Mouse (Mus musculus) lung, embryonic 15.5 days (tissue): ENCODE data around the gene Samhd1. TPM values are rescaled to one million over a fixed set of nuclear protein-coding genes. Genes with fewer than 3 reads are reported as not detected.
A peak's percentile ranks its signal among the peaks of the same experiment; 100 is the strongest.

Experiments
- ATAC-seq: fragments of 200-750 bp; cut with Nextera tagmentation; 2 replicates; pipeline ENCODE4 v1.8.0; 2017; ENCODE audit warnings: moderate number of reproducible peaks, borderline replicate concordance; ENCODE audit not compliant: low FRiP score, low TSS enrichment; ENCODE audit errors: extremely low read depth
- H3K27ac ChIP-seq: fragments of 300-500 bp; sonication (generic); 2 replicates; pipeline ENCODE4 v1.5.1; 2015; ENCODE audit warnings: moderate library complexity, mild to moderate bottlenecking, inconsistent platforms
- H3K27me3 ChIP-seq: fragments of 300-500 bp; sonication (generic); 2 replicates; pipeline ENCODE4 v1.6.1; 2015; ENCODE audit warnings: inconsistent platforms
- H3K36me3 ChIP-seq: fragments of 300-500 bp; sonication (generic); 2 replicates; pipeline ENCODE4 v1.6.1; 2015; ENCODE audit warnings: inconsistent platforms
- H3K4me1 ChIP-seq: fragments of 300-500 bp; sonication (generic); 2 replicates; pipeline ENCODE4 v1.6.1; 2015; ENCODE audit warnings: inconsistent platforms
- H3K4me2 ChIP-seq: fragments of 300-500 bp; sonication (generic); 2 replicates; pipeline ENCODE4 v1.6.1; 2015; ENCODE audit warnings: inconsistent platforms, mild to moderate bottlenecking, moderate library complexity
- H3K4me3 ChIP-seq: fragments of 300-500 bp; sonication (generic); 2 replicates; pipeline ENCODE4 v1.5.1; 2015; ENCODE audit warnings: mild to moderate bottlenecking, inconsistent platforms
- H3K9ac ChIP-seq: fragments of 300-500 bp; sonication (generic); 2 replicates; pipeline ENCODE4 v1.6.1; 2015; ENCODE audit warnings: inconsistent platforms
- H3K9me3 ChIP-seq: fragments of 300-500 bp; sonication (generic); 2 replicates; pipeline ENCODE4 v1.6.1; 2016; ENCODE audit warnings: inconsistent platforms
- WGBS: fragments of 180-500 bp; shearing (Covaris S2); methylation state at CpG from one replicate; pipeline ENCODE4 v1.1.7; 2015; 5-methylcytosine and 5-hydroxymethylcytosine counted together
- polyA plus RNA-seq: library from polyadenylated mRNA; unstranded; fragments of >200 nt; fragmentation: Nextera tagmentation; extraction: Ambion mirVana; gene quantifications from 2 replicates; pipeline ENCODE4 v1.2.1, GENCODE M21; 2015

Gene Samhd1
- polyA plus RNA-seq, 1 experiment from 2014 or later, result 33.1 TPM

GRCm38 (mm10) chr2:157087536-157088317, 47.3 kb downstream of the Samhd1 start:
- WGBS, result 73% methylated on average over 14 of the region's 14 CpGs
- no peak for ATAC-seq

GRCm38 (mm10) chr2:157086796-157087195, 48.3 kb downstream of the Samhd1 start, which contains the start of gene Tldc2:
Gene Tldc2, plus strand, starts transcription at chr2:157087055.
- peaks cover 16% of the 10 kb centered on the region for H3K4me1 ChIP-seq
- no peaks in the 10 kb centered on the region for H3K36me3 ChIP-seq
- 81% methylated on average over 8 of the region's 8 CpGs for WGBS
- H3K27me3 ChIP-seq, result no peaks in the 10 kb centered on the region
- H3K9ac ChIP-seq, result no peak within 1 kb of the TSS
- H3K27ac ChIP-seq, result no peak within 1 kb of the TSS
- H3K4me3 ChIP-seq, result no peak within 1 kb of the TSS
- H3K9me3 ChIP-seq, result no peaks in the 10 kb centered on the region
- ATAC-seq, result no peak
- no peak within 1 kb of the TSS for H3K4me2 ChIP-seq

More at GRCm38 (mm10) chr2:157087536-157088317, 47.3 kb downstream of the Samhd1 start:
- no peak overlapping the region for H3K4me3 ChIP-seq
- no peaks in the 10 kb centered on the region for H3K27me3 ChIP-seq
- peaks cover 19% of the 10 kb centered on the region for H3K4me1 ChIP-seq
- H3K4me2 ChIP-seq, result no peak overlapping the region
- no peak overlapping the region for H3K9ac ChIP-seq
- no peaks in the 10 kb centered on the region for H3K9me3 ChIP-seq
- no peak overlapping the region for H3K27ac ChIP-seq
- H3K36me3 ChIP-seq, result no peaks in the 10 kb centered on the region

GRCm38 (mm10) chr2:157084831-157085585, 50.1 kb downstream of the Samhd1 start:
- Histone ChIP-seq H3K27ac (no peak overlapping the region), H3K36me3 (no peaks in the 10 kb centered on the region), H3K4me3 (no peak overlapping the region), H3K4me1 (peaks cover 11% of the 10 kb centered on the region), H3K27me3 (no peaks in the 10 kb centered on the region), H3K9me3 (no peaks in the 10 kb centered on the region), H3K4me2 (no peak overlapping the region), H3K9ac (no peak overlapping the region)
- ATAC-seq, result no peak
- 72% methylated on average over 7 of the region's 7 CpGs for WGBS

GRCm38 (mm10) chr2:157081960-157082359, 53.1 kb downstream of the Samhd1 start:
- H3K27me3 ChIP-seq, result no peaks in the 10 kb centered on the region
- H3K9me3 ChIP-seq, result no peaks in the 10 kb centered on the region
- H3K27ac ChIP-seq, result no peak overlapping the region
- peaks cover 22% of the 10 kb centered on the region for H3K4me1 ChIP-seq
- no peaks in the 10 kb centered on the region for H3K36me3 ChIP-seq
- ATAC-seq, result no peak
- no peak overlapping the region for H3K4me2 ChIP-seq
- no peak overlapping the region for H3K9ac ChIP-seq
- WGBS, result 26% methylated on average over 7 of the region's 7 CpGs
- no peak overlapping the region for H3K4me3 ChIP-seq

- no peak for ATAC-seq
Observed at GRCm38 (mm10) chr2:157081331-157081730, 53.7 kb downstream of the Samhd1 start.

GRCm38 (mm10) chr2:157079701-157080180, 55.3 kb downstream of the Samhd1 start:
- 14% methylated on average over 16 of the region's 16 CpGs for WGBS
- no peak for ATAC-seq
- H3K4me3 ChIP-seq, result peak overlapping the region; percentile 90
- H3K27ac ChIP-seq, result peak overlapping the region; percentile 96
- H3K36me3 ChIP-seq, result no peaks in the 10 kb centered on the region
- H3K27me3 ChIP-seq, result no peaks in the 10 kb centered on the region
- no peaks in the 10 kb centered on the region for H3K9me3 ChIP-seq
- H3K9ac ChIP-seq, result peak overlapping the region; percentile 97
- H3K4me1 ChIP-seq, result peaks cover 38% of the 10 kb centered on the region
- H3K4me2 ChIP-seq, result peak overlapping the region; percentile 79

More at GRCm38 (mm10) chr2:157081331-157081730, 53.7 kb downstream of the Samhd1 start:
- Histone ChIP-seq H3K27ac (no peak overlapping the region), H3K36me3 (no peaks in the 10 kb centered on the region), H3K4me3 (no peak overlapping the region), H3K4me1 (peaks cover 28% of the 10 kb centered on the region), H3K4me2 (no peak overlapping the region), H3K9me3 (no peaks in the 10 kb centered on the region), H3K9ac (no peak overlapping the region), H3K27me3 (no peaks in the 10 kb centered on the region)
- 91% methylated on average over 8 of the region's 8 CpGs for WGBS

GRCm38 (mm10) chr2:157078793-157079700, 56.0 kb downstream of the Samhd1 start, which contains the start of gene Soga1:
Gene Soga1, minus strand, starts transcription at chr2:157079254.
- no peaks in the 10 kb centered on the region for H3K27me3 ChIP-seq
- H3K4me1 ChIP-seq, result peaks cover 45% of the 10 kb centered on the region
- peak within 1 kb of the TSS; percentile 79 for H3K4me2 ChIP-seq
- H3K9ac ChIP-seq, result peak within 1 kb of the TSS; percentile 97
- H3K9me3 ChIP-seq, result no peaks in the 10 kb centered on the region
- H3K4me3 ChIP-seq, result peak within 1 kb of the TSS; percentile 90
- H3K36me3 ChIP-seq, result no peaks in the 10 kb centered on the region
- peak; percentile 88 for ATAC-seq
- H3K27ac ChIP-seq, result peak within 1 kb of the TSS; percentile 96
- under 1% methylated on average over 109 of the region's 136 CpGs for WGBS

- WGBS, result under 1% methylated on average over 72 of the region's 79 CpGs
- no peak for ATAC-seq
- peak overlapping the region; percentile 97 for H3K9ac ChIP-seq
Observed at GRCm38 (mm10) chr2:157078059-157078792, 56.8 kb downstream of the Samhd1 start.

GRCm38 (mm10) chr2:157077641-157078058, 57.4 kb downstream of the Samhd1 start:
- H3K4me1 ChIP-seq, result peaks cover 59% of the 10 kb centered on the region
- no peaks in the 10 kb centered on the region; the same call in 1 of the 2 replicates for H3K36me3 ChIP-seq
- H3K9me3 ChIP-seq, result no peaks in the 10 kb centered on the region
- no peaks in the 10 kb centered on the region for H3K27me3 ChIP-seq
- H3K9ac ChIP-seq, result peak overlapping the region; percentile 97
- WGBS, result 2% methylated on average over 15 of the region's 15 CpGs
- H3K27ac ChIP-seq, result peak overlapping the region; percentile 96
- H3K4me2 ChIP-seq, result peak overlapping the region; percentile 79
- peak overlapping the region; percentile 90 for H3K4me3 ChIP-seq
- peak; percentile 20; the same call in 1 of the 2 replicates for ATAC-seq

More at GRCm38 (mm10) chr2:157078059-157078792, 56.8 kb downstream of the Samhd1 start:
- Histone ChIP-seq H3K27me3 (no peaks in the 10 kb centered on the region), H3K4me1 (peaks cover 53% of the 10 kb centered on the region), H3K4me3 (peak overlapping the region; percentile 90), H3K36me3 (no peaks in the 10 kb centered on the region; the same call in 1 of the 2 replicates), H3K27ac (peak overlapping the region; percentile 96), H3K9me3 (no peaks in the 10 kb centered on the region), H3K4me2 (peak overlapping the region; percentile 79)

GRCm38 (mm10) chr2:157077160-157077559, 57.9 kb downstream of the Samhd1 start:
- H3K36me3 ChIP-seq, result no peaks in the 10 kb centered on the region; the same call in 1 of the 2 replicates
- H3K9me3 ChIP-seq, result no peaks in the 10 kb centered on the region
- peak overlapping the region; percentile 79 for H3K4me2 ChIP-seq
- H3K9ac ChIP-seq, result peak overlapping the region; percentile 97
- peak overlapping the region; percentile 90 for H3K4me3 ChIP-seq
- H3K4me1 ChIP-seq, result peaks cover 61% of the 10 kb centered on the region
- ATAC-seq, result no peak
- H3K27me3 ChIP-seq, result no peaks in the 10 kb centered on the region
- peak overlapping the region; percentile 96 for H3K27ac ChIP-seq
- WGBS, result 13% methylated on average over 5 of the region's 5 CpGs
